Mouse (Mus musculus): ENCODE results near the gene Sap25.
A peak's percentile ranks its signal among the peaks of the same experiment; 100 is the strongest.

The Sap25 gene

GRCm38 (mm10) chr5:137660064-137660688 lies 19.0 kb downstream of the Sap25 start:
- no peak for DNase-seq (ENCODE audit: extremely low read depth, low read depth)

GRCm38 (mm10) chr5:137663057-137663456 lies 21.9 kb downstream of the Sap25 start:
- no peak for DNase-seq (ENCODE audit: extremely low read depth, low read depth)

GRCm38 (mm10) chr5:137668971-137669370 lies 27.8 kb downstream of the Sap25 start:
- no peak for DNase-seq (ENCODE audit: extremely low read depth, low read depth)

- no peak for DNase-seq (ENCODE audit: extremely low read depth, low read depth)
Measured at GRCm38 (mm10) chr5:137670240-137670639, 29.1 kb downstream of the Sap25 start.

GRCm38 (mm10) chr5:137671443-137672240 lies 30.5 kb downstream of the Sap25 start:
- no peak for DNase-seq (ENCODE audit: extremely low read depth, low read depth)

GRCm38 (mm10) chr5:137672361-137672760 lies 31.2 kb downstream of the Sap25 start:
- DNase-seq (ENCODE audit: extremely low read depth, low read depth): no peak

- peak; percentile 19 for DNase-seq (ENCODE audit: extremely low read depth, low read depth)
Measured at GRCm38 (mm10) chr5:137673015-137673414, 31.9 kb downstream of the Sap25 start.

- DNase-seq (ENCODE audit: extremely low read depth, low read depth): no peak
Measured at GRCm38 (mm10) chr5:137674786-137675185, 33.7 kb downstream of the Sap25 start.

- no peak for DNase-seq (ENCODE audit: extremely low read depth, low read depth)
Measured at GRCm38 (mm10) chr5:137677859-137678258, 36.7 kb downstream of the Sap25 start.

GRCm38 (mm10) chr5:137678736-137679135 lies 37.6 kb downstream of the Sap25 start:
- DNase-seq (ENCODE audit: extremely low read depth, low read depth): no peak

- no peak for DNase-seq (ENCODE audit: extremely low read depth, low read depth)
Measured at GRCm38 (mm10) chr5:137679726-137680125, 38.6 kb downstream of the Sap25 start.

- DNase-seq (ENCODE audit: extremely low read depth, low read depth): no peak
Measured at GRCm38 (mm10) chr5:137682526-137682925, 41.4 kb downstream of the Sap25 start.

GRCm38 (mm10) chr5:137683388-137684293 lies 42.5 kb downstream of the Sap25 start:
- peak; percentile 73 for DNase-seq (ENCODE audit: extremely low read depth, low read depth)

GRCm38 (mm10) chr5:137684294-137685123 lies 43.4 kb downstream of the Sap25 start, which contains the start of gene Agfg2:
Gene Agfg2, minus strand, starts transcription at chr5:137684726.
- DNase-seq (ENCODE audit: extremely low read depth, low read depth): peak; percentile 99

- peak; percentile 75 for DNase-seq (ENCODE audit: extremely low read depth, low read depth)
Measured at GRCm38 (mm10) chr5:137685653-137686052, 44.5 kb downstream of the Sap25 start.

- DNase-seq (ENCODE audit: extremely low read depth, low read depth): peak; percentile 98
Measured at GRCm38 (mm10) chr5:137686127-137686790, 45.1 kb downstream of the Sap25 start.

GRCm38 (mm10) chr5:137689974-137690373 lies 48.8 kb downstream of the Sap25 start:
- no peak for DNase-seq (ENCODE audit: extremely low read depth, low read depth)

- DNase-seq (ENCODE audit: extremely low read depth, low read depth): no peak
Measured at GRCm38 (mm10) chr5:137690531-137690930, 49.4 kb downstream of the Sap25 start.

GRCm38 (mm10) chr5:137691881-137692280 lies 50.7 kb downstream of the Sap25 start:
- no peak for DNase-seq (ENCODE audit: extremely low read depth, low read depth)
